Mouse (Mus musculus): Measurements from ENCODE around the gene Il12rb1. TPM values are rescaled to one million over a fixed set of nuclear protein-coding genes. Genes with fewer than 3 reads are reported as not detected.

Gene Il12rb1
- polyA plus RNA-seq, 1 experiment from 2014 or later: not detected

DNA sequence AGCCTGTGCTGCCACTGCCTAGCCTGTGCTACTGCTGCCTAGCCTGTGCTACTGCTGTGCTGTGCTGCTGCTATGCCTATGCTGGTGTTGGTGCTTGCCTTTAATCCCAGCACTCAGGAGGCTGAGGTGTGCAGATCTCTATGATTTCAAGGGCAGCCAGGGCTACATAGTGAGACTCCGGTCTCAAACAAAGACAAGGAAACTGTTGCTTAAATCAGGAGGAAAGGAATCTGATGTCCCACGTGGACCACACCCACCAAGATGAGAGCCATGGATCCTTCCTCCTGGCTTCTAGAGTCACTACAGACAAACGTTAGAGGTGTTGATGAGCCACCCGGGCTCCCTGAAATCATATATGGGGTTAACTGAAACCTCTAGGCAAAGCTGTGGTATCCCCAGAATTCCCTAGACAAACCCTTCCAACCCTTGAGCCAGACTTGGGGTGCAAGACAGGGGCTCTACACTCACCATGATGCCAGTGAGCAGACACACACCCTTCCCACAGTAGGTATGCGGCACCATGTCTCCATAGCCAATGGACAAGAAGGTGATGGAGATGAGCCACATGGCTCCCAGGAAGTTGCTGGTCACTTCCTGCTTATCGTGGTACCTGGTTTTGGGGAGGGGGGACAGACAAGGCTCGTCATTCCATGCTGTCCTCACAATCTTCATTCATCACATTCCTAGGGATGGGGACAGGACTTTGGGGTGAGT, 42.0 kb downstream of the Il12rb1 start:
- Histone ChIP-seq H3K4me3 (replicated peaks) (no peak overlapping the region), H3K27ac (no peak overlapping the region), H3K4me2 (no peak overlapping the region), H3K9me3 (no peaks in the 10 kb centered on the region), H3K4me1 (peaks cover 8% of the 10 kb centered on the region), H3K36me3 (replicated peaks) (0 out of 2 replicates have a peak, but pooled peaks cover 17% of the 10 kb centered on the region), H3K9ac (no peak overlapping the region), H3K27me3 (no peaks in the 10 kb centered on the region; the same call in 1 of the 2 replicates)
- ATAC-seq (ENCODE audit: low FRiP score): no peak
- WGBS: 84% methylated on average over 7 of the region's 7 CpGs

DNA sequence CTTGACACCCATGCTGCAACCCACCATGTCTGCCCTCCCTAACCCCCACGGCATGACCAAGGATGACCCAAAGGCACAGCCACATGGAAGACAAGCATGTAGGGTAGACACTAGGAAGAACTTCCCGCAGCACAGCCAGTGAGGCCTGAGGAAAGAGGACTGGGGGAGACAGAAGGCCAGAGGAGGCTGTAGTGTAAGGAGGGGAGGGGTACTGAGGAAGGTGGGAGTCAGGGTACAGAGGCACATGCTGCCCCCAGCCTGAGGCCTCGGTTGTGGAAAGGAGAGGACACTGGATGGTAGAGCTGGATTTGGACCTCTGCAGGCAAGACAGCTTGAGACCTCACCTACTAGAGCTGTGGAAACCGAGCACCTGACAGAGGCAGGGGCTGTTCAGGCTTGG, 42.7 kb downstream of the Il12rb1 start:
- no peak overlapping the region for H3K4me2 ChIP-seq
- 88% methylated on average over 4 of the region's 4 CpGs for WGBS
- peaks cover 8% of the 10 kb centered on the region for H3K4me1 ChIP-seq
- no peak overlapping the region for H3K9ac ChIP-seq
- 0 out of 2 replicates have a peak, but pooled peaks cover 17% of the 10 kb centered on the region for H3K36me3 ChIP-seq (replicated peaks)
- H3K9me3 ChIP-seq: no peaks in the 10 kb centered on the region
- no peak overlapping the region for H3K27ac ChIP-seq
- no peak overlapping the region for H3K4me3 ChIP-seq (replicated peaks)
- peaks cover 5% of the 10 kb centered on the region; the same call in 1 of the 2 replicates for H3K27me3 ChIP-seq
- ATAC-seq (ENCODE audit: low FRiP score): no peak

DNA sequence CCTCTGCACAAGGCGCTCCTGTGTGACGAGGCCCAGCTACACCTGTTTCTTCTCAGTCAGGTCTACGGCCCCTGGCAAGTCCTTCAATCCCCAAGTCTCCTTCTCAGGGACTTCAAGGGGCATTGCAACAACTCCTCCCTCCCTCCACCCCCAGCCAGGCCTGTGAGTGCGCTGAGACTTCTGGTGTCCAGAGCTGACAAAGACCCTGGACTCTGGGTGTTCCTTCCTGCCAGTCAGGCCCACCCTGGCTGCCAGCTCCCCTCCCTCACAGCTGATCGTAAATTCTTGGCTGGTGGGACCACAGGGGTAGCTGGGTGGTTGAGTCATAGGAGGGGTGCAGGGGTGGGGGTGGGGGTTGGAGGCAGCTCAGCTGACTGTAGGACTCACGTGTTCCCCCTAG, 43.6 kb downstream of the Il12rb1 start:
- peaks cover 11% of the 10 kb centered on the region for H3K4me1 ChIP-seq
- H3K4me3 ChIP-seq (replicated peaks): no peak overlapping the region
- H3K36me3 ChIP-seq (replicated peaks): 0 out of 2 replicates have a peak, but pooled peaks cover 17% of the 10 kb centered on the region
- ATAC-seq (ENCODE audit: low FRiP score): no peak
- no peak overlapping the region for H3K9ac ChIP-seq
- peaks cover 7% of the 10 kb centered on the region; the same call in 1 of the 2 replicates for H3K27me3 ChIP-seq
- no peak overlapping the region for H3K4me2 ChIP-seq
- H3K9me3 ChIP-seq: no peaks in the 10 kb centered on the region
- H3K27ac ChIP-seq: no peak overlapping the region
- whole genome bisulfite sequencing: 67% methylated on average over 6 of the region's 6 CpGs

DNA sequence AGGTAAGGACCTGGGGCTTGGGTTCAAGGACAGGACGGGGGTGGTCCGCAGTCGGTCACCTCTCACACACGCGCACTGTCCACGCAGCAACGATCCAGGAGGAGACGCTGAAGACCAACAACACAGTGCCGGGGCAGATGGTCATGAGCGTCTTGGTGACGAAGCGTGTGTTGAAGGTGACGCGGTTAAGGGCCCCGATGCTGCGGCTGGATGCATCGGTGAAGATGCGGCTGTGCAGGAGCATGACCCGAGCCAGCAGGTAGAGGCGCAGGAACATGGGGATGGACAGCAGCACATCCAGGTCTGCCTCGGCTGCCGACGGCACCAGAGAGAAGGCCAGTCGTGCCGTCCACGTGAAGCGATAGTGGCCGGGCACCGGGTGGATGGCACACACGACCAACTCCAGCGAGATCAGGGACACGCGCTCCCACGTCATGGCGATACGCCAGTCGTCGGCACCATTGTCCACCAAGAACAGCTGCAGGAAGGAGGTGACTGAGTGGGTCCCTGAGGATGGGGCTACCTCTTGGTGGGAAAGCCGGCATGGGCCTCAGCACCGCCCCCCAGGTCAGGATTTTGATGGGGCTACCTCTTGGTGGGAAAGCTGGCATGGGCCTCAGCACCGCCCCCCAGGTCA, 44.5 kb downstream of the Il12rb1 start:
- no peak for ATAC-seq (ENCODE audit: low FRiP score)
- Histone ChIP-seq H3K4me1 (peaks cover 17% of the 10 kb centered on the region), H3K27me3 (peaks cover 7% of the 10 kb centered on the region; the same call in 1 of the 2 replicates), H3K36me3 (replicated peaks) (0 out of 2 replicates have a peak, but pooled peaks cover 17% of the 10 kb centered on the region), H3K9me3 (no peaks in the 10 kb centered on the region), H3K4me3 (replicated peaks) (no peak overlapping the region), H3K27ac (no peak overlapping the region), H3K4me2 (no peak overlapping the region), H3K9ac (no peak overlapping the region)
- WGBS: 93% methylated on average over 41 of the region's 41 CpGs

DNA sequence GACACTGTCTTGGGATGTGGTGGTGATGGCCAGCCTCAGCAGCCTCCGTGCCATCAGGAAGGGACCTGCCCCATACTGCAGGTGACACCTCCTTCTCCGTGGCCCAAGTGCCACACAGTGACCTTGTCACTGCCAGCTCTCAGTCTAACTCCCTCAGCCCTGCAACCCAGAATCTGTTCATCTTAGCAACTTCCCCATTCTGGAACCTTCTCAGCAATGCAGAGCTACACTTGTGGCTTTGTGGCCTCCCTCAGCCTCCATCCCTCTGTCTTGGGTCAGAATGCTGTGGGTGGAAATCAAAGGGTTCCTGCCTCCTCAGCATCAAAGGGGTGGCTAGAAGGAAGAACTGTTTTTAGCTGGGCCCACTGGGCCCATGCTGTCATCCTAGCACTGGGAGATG, 45.6 kb downstream of the Il12rb1 start:
- Histone ChIP-seq H3K27ac (no peak overlapping the region), H3K4me3 (replicated peaks) (no peak overlapping the region), H3K9ac (no peak overlapping the region), H3K27me3 (peaks cover 7% of the 10 kb centered on the region; the same call in 1 of the 2 replicates), H3K4me2 (no peak overlapping the region), H3K36me3 (replicated peaks) (0 out of 2 replicates have a peak, but pooled peaks cover 17% of the 10 kb centered on the region), H3K4me1 (peaks cover 29% of the 10 kb centered on the region), H3K9me3 (no peaks in the 10 kb centered on the region)
- ATAC-seq (ENCODE audit: low FRiP score): no peak
- WGBS: 78% methylated on average over 2 of the region's 2 CpGs

DNA sequence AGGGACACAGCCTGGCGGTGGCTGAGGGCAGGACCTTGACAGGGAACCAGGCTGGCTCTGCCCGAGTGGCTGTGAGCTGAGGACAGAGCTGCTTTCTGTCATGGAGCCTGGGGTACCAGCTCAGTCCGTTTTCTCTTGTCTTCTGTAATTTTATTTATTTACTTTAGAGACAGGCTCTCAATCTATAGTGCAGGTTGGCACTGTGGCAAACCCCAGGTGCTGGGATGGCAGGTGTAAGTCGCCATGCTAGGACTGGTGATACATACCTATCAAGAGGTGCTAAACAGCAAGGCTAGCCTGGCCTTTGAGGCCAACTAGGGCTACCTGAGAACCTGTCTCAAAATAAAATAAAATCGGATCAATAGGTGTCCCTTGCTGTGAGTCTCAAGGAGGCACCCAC, 47.8 kb downstream of the Il12rb1 start:
- Histone ChIP-seq H3K4me2 (0 out of 2 replicates have a peak overlapping the region, but pooled peaks have one; percentile 87), H3K9me3 (no peaks in the 10 kb centered on the region), H3K4me3 (replicated peaks) (no peak overlapping the region), H3K36me3 (replicated peaks) (0 out of 2 replicates have a peak, but pooled peaks cover 17% of the 10 kb centered on the region), H3K27me3 (peaks cover 7% of the 10 kb centered on the region; the same call in 1 of the 2 replicates), H3K27ac (no peak overlapping the region), H3K9ac (no peak overlapping the region), H3K4me1 (peaks cover 34% of the 10 kb centered on the region)
- WGBS: 67% methylated on average over 5 of the region's 5 CpGs
- no peak for ATAC-seq (ENCODE audit: low FRiP score)

DNA sequence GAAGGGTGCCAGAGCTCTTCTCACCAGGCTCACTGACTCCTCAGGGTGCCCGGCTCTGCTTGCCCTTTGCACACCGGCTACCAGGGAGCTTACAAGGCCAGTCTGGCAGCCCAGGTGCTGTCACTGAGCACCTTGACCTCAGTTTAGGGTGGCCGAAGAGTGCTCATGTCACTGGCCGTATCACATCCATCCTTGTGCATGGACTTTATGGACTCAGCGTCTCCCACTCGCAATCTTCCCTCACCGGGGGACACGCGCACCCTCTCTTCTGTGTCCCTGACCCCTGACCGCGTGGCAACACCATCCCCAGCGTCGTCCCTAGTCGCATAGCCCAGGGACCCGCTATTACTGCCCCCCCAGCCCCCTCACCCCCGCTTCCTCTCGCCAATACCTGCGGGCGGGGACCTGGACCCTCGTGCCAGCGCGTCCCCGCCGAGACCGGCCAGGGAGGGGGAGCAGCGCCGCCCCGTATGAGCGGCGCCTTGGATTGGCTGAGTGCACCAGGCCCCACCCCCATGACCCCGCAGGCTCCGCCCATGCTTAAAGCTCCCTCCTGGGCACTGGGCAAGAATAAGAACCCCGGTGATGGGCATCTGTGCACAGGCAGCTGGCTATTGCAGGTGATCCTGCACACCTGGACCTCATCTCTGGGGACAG, 48.4 kb downstream of the Il12rb1 start:
- H3K9ac ChIP-seq: peak overlapping the region; percentile 51
- peaks cover 39% of the 10 kb centered on the region for H3K4me1 ChIP-seq
- peak overlapping the region; percentile 47 for H3K4me3 ChIP-seq (replicated peaks)
- ATAC-seq (ENCODE audit: low FRiP score): peak; percentile 82
- H3K27me3 ChIP-seq: peaks cover 13% of the 10 kb centered on the region; the same call in 1 of the 2 replicates
- no peak overlapping the region for H3K27ac ChIP-seq
- no peaks in the 10 kb centered on the region for H3K9me3 ChIP-seq
- H3K4me2 ChIP-seq: peak overlapping the region; percentile 87
- WGBS: 7% methylated on average over 33 of the region's 33 CpGs
- H3K36me3 ChIP-seq (replicated peaks): 0 out of 2 replicates have a peak, but pooled peaks cover 17% of the 10 kb centered on the region

DNA sequence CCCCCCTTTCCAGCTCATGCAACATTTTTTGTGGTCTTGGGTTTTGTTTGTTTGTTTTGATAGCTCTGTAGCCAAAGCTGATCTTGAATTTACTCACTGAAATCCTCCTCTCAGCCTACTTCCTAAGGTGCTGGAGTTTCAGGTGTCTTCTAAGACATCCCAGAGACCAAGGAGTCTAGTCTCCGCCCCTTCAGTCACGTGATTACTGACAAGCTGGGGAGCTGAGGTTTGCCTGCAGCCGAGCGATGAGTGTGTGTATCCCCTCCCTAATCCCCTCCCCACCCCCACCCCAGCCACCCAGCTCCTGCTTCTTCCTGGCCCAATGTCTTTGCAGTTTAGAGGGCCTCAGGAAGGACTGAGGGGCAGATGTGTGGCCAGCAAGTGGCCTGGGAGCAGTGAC, 49.3 kb downstream of the Il12rb1 start:
- WGBS: 12% methylated on average over 4 of the region's 4 CpGs
- Histone ChIP-seq H3K9me3 (no peaks in the 10 kb centered on the region), H3K27ac (peak overlapping the region; percentile 19; the same call in 1 of the 2 replicates), H3K4me1 (peaks cover 48% of the 10 kb centered on the region), H3K4me3 (replicated peaks) (no peak overlapping the region), H3K9ac (0 out of 2 replicates have a peak overlapping the region, but pooled peaks have one; percentile 51), H3K27me3 (peaks cover 21% of the 10 kb centered on the region), H3K4me2 (peak overlapping the region; percentile 87; the same call in 1 of the 2 replicates), H3K36me3 (replicated peaks) (0 out of 2 replicates have a peak, but pooled peaks cover 13% of the 10 kb centered on the region)
- ATAC-seq (ENCODE audit: low FRiP score): peak; percentile 31; the same call in 1 of the 2 replicates

DNA sequence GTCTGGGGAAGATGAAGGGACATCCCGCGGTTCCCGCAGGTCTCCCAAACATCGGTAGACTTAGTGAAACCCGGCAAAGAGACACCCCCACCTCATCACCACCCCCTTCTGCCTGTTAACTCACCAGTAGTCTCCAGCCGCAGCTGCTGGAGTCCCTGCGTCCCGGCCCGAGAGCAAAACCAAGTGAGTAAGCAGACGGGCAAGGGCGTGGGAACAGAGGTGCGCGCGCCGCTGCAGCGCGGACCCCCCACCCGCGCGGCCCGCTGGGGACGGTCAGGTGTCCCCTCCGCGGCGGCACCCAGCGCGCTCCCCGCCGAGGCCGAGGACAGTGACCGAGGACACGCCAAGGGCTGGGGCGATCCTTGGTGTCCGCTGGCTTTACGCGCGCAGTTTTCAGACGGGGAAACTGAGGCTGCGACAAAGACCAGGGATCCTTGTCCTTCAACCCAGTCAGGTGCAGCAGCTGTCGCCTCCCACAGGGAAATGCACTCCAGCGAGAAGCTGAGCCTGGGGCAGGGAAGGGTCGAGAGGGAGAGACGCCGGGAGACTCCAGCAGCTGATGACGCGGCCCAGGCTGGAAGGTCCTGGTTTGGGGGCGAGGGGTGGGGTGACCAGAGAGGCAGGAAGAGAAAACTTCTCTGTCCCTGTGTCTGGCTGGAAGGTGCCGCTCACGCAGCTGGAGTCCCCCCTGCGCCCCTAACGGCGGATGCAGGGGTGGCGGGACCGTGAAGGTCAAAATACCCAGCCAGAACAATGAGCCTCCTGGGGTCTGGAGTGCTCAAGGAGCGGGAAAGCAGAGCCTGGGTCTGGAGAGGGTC, 54.8 kb downstream of the Il12rb1 start, which contains the start of gene Kcnn1:
Kcnn1 (minus strand) TSS at position 435 of the 818 bp plus-strand sequence.
- under 1% methylated on average over 55 of the region's 55 CpGs for WGBS
- Histone ChIP-seq H3K27me3 (peaks cover 26% of the 10 kb centered on the region), H3K4me1 (peaks cover 66% of the 10 kb centered on the region), H3K4me2 (peak within 1 kb of the TSS; percentile 85), H3K9ac (peak within 1 kb of the TSS; percentile 74), H3K9me3 (no peaks in the 10 kb centered on the region), H3K36me3 (replicated peaks) (peaks cover 6% of the 10 kb centered on the region), H3K4me3 (replicated peaks) (peak within 1 kb of the TSS; percentile 58), H3K27ac (peak within 1 kb of the TSS; percentile 97)
- no peak for ATAC-seq (ENCODE audit: low FRiP score)

DNA sequence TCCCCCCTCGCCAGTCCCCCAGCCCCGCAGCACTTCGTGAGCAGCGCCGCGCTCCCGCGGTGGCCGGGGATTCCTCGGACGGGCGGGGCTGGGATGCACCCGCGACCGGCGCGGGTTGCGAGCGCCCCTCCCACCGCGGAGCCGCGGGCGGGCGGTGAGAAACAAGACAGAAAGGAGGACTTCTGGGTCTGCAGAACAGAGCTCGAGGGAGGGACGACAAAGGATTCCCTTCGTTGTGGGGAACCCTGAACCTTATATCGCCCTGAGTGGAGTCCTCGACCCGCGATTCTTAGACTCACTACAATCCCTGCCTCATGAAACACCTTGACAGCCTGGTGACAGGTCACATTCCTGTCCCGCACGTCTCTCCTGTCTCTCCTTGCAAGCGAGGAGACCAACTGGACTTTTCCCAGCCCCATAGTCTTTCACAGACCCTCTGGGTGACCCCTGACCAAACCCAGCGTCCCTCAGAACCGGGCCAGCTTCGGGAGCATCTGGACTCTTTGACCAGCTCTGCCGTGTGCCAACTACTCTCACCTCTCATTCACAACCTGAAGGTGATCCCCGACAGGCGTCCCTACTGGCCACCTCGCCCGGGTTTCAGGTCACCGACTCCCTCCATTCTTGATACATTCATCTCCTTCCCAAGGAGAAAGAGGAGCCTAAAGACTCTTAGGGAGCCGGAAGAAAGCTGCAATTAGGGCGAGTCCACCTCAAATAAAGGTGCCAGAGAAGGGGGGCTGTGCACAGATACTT, 55.9 kb downstream of the Il12rb1 start:
- peak overlapping the region; percentile 85 for H3K4me2 ChIP-seq
- under 1% methylated on average over 45 of the region's 46 CpGs for WGBS
- peak overlapping the region; percentile 74 for H3K9ac ChIP-seq
- peak; percentile 15; the same call in 1 of the 2 replicates for ATAC-seq (ENCODE audit: low FRiP score)
- peak overlapping the region; percentile 97 for H3K27ac ChIP-seq
- H3K27me3 ChIP-seq: peaks cover 26% of the 10 kb centered on the region
- peaks cover 66% of the 10 kb centered on the region for H3K4me1 ChIP-seq
- H3K9me3 ChIP-seq: no peaks in the 10 kb centered on the region
- H3K36me3 ChIP-seq (replicated peaks): peaks cover 8% of the 10 kb centered on the region
- H3K4me3 ChIP-seq (replicated peaks): peak overlapping the region; percentile 58

Measured in forebrain, embryonic 12.5 days (tissue).